Mouse (Mus musculus) hematopoietic stem cell, adult 5-6 weeks (primary cell): ENCODE measurements around the gene Dock8. TPM values are rescaled to one million over a fixed set of nuclear protein-coding genes. Genes with fewer than 3 reads are reported as not detected.
A peak's percentile ranks its signal among the peaks of the same experiment; 100 is the strongest.

ENCODE experiments used
- ATAC-seq, 2 experiments: fragments of 125-278 bp in 1 of 2; replicated peaks in 1 of 2; 2 replicates each; pipeline ENCODE4 v1.8.0; 2016 to 2017; ENCODE audit warnings: inconsistent platforms in 2 of 2, mild to moderate bottlenecking in 2 of 2, moderate number of reproducible peaks in 2 of 2, low read depth in 1 of 2, moderate TSS enrichment in 1 of 2; ENCODE audit not compliant: low FRiP score in 2 of 2, poor library complexity in 2 of 2, severe bottlenecking in 2 of 2, insufficient read depth in 1 of 2, low TSS enrichment in 1 of 2
- total RNA-seq: library from RNA; stranded (forward); fragments of 172-1452, 232-1000 nt; gene quantifications from 2 replicates; pipeline ENCODE4 v1.2.3, GENCODE M21; 2017

Dock8 gene
- total RNA-seq, 1 experiment from 2014 or later, result 50.4 TPM

DNA sequence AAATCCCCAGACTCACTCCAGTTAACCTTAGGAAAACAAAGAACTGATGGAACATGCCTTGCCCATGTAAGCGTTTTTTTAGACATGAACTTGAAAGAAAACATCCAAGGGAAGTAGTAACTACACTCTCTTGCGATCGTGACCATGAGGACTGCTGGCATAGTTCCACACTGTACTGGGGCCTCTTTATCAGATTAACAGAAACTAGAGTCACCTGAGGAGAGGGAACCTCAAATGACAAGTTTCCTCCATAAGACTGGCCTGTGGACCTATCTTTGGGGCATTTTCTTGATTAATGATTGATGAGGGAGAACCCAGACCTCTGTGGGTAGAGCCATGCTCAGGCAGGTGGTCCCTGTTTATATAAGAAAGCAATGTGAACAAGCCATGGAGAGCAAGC lies 44.7 kb downstream of the Dock8 start:
- ATAC-seq, result no peak

DNA sequence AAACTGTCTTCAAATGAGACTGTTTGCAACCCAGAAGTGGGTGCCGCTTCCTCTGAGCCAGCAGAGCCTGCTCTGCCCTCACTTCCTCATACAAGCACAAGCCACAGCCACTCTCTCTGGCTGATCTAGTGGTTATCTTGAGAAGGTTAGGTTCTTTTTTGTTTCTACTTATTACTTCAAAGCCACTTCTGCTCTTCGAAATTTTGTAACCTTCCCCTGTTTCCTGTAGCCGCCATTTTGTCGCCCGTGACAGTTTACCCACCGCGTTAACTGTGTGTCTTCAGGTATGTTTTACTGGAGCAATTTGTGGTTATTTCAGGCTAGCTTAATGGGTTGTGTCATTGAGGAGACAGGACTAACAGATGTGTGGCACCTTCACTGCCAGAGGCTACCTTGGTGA lies 53.0 kb downstream of the Dock8 start:
- ATAC-seq, result peak; percentile 97 to 98

DNA sequence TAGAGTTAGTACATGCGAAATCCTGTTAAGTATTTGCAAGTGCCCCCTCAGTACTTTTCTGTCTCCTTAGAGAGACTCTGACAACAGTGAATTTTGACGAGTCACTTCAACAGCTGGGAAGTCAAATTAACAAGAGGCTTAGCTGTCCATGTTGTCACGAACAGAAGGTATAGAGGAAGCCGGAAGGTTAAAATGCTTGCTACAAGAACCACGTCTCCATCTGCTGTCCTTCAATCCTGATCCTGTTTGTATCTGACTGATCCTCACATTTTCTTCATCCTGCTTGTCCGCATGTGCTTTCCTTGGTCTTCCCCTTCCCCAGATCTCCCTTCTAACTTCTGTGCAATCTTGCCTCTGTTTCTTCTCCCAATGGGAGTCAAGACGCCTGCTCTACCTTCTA lies 53.8 kb downstream of the Dock8 start:
- ATAC-seq, result no peak

DNA sequence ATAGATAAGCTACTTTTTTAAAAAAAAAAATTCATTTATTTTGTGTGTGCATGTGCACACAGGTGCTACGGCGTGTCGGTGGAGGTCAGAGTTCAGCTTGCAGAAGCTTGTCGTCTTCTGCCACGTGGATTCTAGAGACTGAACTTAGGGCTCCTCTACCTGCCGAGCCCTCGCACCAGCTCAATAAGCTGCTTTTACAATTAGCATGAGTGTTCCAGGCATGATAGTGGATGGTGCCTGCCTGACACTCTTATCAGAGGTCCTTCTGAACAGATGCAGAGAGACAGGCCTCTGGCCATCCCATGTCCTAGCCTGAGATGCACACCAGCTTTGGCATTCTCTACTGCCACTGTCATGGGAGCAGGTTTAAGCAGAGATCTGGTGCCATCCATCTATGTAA lies 55.7 kb downstream of the Dock8 start:
- no peak for ATAC-seq

DNA sequence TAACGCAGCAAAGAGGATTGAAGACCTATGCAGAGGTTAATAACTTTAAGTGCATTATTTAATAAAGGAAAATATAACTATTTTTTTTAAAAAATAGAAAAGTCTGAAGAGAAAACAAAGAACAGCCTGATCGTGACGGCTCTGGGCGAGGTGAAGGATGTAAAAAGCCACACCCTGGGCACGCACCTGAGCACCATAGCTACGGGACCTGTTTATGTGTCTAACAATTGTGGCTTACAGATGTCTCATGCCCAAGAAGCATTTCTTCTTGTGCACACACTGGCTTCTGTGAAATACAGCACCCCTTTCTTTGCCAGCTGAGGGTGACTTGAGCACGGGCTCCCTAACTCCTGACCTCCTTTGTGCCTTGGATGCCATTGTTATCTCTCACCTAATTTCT lies 56.2 kb downstream of the Dock8 start:
- ATAC-seq, result no peak

DNA sequence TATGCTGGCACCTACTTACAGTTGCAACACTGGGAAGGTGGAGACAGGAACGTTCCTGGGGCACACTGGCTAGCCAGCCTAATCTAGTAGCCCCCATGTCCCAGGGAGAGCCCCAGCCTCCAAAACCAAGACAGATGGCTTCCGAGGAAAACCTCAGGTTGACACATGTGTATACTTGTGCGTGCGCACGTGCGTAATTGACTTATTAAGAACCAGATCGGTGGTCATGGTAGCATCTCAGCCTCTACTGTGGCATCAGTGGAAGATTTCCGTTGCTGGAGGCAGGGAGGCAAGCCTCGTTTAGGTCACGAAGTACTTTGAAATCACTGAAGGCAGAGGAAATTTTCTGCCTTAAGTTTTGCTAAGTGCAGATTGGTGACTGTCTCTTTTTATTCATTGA lies 56.9 kb downstream of the Dock8 start:
- ATAC-seq, result no peak

DNA sequence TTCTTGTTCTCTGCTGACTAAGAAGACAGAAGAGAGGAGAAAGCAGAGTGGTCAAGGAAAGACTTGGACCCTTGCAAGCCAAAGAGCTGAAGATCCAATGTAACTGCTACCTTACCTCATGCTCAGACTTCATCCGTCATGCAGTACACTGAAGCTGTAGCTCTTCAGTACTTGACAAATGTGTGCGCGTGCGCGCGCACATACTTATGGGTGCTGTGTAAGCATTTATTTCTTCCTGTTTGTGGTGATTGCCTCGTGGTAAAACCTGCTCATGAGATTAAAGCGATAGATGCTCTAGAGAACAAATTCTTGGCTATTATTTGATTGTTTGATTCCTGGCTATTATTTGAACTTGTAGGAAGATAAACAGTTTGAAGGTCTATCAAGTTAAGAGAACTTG lies 58.5 kb downstream of the Dock8 start:
- ATAC-seq, result no peak

DNA sequence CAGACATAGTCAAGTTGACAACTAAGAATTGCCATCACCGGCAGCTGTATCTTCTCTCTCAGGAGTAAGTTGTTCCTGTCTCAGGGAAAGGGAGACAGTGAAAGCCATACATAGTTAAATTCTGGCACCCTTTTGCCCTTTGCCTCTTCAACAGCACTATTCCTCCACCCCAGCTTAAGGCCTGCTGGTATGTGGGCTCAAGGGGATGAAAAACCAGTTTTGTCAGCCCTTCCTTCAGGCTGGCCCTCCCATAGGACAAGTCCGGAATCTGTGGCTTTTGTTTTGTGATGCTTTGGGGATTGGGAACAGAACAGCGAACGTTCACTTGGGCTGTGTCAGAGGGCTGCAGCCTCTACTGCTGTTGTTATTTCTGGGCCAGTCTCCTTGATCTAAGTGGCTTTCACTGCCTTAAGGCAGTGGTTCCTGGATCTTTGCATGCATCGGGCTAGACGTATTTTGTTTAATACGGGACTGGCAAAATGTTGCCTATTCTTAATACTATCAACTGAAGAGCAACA lies 60.6 kb downstream of the Dock8 start:
- ATAC-seq, result no peak

DNA sequence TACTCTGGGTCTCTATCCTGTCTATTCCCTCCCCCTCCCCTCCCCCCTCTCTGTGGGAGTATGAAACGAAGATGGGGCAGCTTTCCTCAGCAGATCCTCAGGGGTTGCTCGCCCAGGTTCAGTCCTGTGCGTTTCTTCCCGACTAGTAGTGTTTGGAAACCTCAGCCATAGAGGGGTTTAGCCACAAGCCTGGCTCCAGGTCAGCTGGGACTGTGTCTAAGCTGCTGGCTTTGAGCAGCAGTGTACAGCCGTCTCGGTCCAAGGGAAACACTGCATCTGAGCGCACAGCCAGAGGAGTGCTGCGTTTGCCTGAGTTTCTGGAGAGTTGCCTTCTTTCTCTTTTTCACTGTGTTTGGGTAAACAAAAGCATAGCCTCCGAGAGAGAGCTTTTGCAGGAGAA lies 61.0 kb downstream of the Dock8 start:
- no peak for ATAC-seq

DNA sequence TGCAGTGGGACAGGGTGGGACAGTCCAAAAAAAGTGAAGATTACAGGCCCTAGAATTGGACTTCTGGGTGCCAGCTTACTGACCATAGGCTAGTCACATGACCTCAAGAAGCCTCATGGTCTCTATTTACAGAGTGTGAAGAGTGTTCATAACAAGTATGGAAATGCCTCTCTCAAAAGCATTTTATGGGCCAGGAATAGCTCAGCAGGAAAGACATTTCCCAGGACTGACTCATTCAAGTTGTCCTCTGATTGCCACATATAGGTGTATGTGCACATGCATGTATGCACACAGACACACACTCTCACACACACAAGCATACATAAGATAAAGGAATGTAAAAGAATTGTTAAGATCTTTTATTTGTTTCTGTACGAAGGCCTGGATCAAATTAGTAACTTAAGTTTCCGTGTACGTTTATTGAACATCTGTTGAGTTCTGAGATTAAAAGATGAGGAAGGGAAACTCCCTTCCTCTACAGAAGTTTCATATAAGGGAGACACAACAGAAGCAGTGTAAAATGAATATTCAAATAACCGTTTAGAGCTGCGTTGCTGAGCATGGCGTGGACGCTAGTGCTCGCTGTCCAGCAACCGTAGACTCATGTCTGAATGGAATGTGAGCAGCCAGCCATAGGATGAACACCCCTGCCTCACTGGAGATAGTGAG lies 63.0 kb downstream of the Dock8 start:
- no peak for ATAC-seq

DNA sequence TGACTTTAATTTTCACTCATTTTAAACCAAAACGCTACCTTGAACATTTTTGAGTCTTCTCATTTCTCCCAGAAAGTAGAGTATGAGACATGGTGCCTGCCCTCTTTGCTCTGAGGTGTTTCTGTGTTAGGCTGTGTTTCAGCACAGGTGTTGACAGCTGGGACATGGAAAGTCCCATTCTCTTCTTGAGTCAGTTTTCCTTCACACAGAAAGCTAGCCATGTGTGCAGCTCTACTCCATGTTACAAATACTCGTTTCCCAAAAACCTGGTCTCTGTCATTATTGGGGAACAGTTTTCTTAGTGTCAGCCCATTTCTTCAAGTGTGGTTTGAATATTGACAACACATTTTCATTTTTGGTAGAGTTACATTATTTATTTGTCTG lies 63.5 kb downstream of the Dock8 start:
- ATAC-seq, result no peak

DNA sequence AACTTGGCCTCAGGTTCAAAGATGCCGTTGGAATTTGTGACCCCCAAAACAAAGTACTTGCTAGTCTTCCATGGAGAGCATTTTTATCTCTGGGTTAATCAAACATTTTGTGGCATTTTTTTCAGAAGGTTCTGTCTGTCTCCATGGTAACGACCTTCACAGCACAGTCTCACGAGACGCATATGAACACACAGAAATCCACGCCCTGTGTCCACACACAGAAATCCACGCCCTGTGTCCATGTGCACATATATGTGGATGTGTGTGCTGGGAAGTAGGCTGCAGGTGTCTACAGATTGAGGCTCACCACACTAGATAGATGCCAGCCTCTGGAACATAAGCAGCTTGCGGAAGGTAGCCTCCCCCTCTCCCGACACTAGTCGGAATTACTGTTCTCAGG lies 66.9 kb downstream of the Dock8 start:
- ATAC-seq, result no peak

DNA sequence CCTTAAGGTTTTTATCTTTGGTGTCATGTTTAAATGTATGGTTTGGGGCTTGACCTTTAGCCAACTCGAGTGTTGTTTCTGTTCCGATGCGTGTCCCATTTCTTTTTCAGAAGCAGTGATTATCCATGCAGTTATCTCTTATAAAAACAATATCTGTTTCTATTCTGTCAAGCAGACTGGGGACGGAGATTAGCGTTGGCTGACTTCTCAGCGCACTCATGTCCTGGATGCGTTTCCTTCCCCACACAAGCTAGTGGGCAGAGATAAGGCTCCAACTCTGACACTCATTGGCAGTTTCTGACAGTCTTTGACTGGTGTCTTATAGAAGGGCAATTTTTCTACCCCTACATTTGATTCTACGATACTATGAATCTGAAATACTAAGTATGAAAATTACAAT lies 69.2 kb downstream of the Dock8 start:
- ATAC-seq, result no peak; a peak in 1 of 4 replicates

DNA sequence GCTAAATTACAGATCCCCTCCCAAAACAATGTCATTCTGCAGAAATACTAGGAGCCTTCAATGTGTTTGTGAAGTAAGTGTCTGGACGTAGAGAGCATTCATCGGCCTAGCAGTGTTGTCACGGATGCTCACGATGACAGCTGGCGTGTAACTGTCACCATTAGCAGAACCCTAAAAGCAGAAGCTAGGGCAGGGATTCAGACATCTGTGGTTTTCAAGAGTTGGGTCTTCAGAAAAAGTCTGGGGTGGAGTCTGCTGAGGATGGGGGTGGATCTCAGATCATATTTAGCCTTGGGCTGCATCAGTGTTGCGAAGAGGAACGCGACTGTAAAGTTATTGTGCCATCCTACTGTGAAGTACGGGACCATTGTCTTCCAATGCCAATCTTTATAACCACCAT lies 73.2 kb downstream of the Dock8 start:
- peak in 1 of 2 experiments; percentile 63; a peak in 1 of 4 replicates for ATAC-seq

DNA sequence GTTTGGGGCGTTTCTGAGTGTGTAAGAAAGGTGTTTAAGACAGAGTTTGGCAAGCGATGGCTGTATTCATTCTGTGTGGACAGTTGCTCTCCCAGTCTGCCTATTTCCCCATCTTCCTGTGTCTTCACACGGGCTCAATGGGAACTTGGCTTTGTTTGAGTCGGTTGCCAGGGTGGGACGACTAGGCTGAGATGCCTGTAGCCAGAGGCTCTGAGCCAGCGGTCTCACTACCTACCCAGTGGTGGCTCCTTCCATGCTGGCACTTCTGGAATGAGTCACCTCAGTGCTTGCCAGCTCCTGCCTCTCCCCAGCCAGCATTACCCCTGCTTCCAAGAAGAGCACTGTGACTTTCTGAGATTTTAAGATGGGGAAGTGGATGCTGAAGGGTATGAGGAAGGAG lies 75.4 kb downstream of the Dock8 start:
- ATAC-seq, result peak; percentile 4 to 71; a peak in 1 of 4 replicates

DNA sequence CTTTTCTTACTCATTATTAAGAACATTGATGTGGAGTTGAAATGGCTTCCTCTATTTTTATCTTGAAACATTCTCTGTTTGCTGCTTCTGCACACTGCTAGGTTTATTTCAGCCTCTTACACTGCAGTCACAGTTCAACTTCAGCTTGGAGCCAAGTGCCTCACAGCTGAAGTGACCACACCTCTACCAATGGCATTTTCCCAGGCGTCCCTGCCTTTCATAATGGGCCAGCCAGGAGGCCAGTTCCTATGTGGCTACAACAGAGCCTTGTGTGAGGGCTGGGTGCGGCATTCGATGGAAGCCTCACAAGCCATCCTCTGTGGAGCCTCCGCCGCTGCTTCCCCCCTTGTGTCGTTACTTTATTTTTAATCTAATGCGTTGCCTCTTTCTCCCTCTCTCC lies 78.3 kb downstream of the Dock8 start:
- no peak for ATAC-seq

DNA sequence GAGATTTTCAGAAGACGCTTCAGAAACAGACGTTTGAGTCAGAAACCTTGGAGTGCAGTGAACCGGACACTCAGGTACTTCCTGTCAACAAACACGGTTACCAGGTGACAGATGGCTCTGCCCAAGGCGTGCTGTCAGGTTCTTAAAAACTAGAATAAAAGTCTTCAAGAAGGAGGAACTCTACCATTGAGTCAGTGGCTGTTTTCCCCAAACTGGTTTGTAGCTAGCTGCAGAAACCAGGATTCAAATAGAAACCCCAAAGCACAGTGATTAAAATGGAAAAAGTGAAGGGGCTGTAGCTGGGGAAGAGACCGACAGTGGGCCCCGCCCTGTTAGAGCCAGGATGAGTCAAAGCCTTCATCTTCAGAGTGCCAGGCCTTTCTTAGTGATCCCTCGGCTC lies 78.8 kb downstream of the Dock8 start:
- no peak for ATAC-seq

DNA sequence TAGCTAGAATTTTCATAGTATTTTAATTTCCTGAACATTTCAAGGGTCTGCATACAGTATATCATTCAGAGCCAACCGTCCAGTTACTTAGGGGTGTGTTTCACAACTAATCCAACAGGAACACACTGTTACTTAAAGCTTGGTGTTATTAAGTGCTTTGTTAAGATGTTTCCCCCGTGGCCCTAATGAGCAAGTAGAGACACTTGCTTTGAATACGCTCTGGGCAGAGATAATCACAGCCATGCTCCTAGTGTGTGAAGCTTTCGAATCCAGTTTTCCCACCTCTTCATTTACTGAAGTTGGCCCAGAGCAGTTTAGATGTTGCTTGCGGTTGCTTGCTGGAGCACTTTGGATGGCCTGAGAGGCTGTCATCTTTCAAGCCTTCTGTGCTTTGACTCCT lies 80.8 kb downstream of the Dock8 start:
- ATAC-seq, result no peak

DNA sequence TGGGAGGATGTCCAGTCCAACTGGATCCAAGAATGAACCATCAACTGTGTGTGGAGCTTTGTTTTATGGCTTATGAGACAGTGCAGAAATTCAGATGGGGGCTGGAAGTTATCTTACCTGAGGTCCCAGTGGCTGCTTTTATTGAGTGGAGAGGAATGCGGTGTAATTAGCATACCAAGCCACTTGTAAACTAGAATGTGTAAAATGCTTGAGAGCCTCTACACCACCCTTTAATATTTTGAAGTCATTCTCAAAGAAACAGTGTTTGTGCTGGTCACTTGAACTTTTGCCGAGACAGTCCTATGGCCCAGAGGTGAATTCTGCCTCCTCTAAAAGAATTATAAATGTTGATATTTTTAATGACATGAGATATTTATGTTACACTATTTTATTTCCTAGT lies 83.5 kb downstream of the Dock8 start:
- ATAC-seq, result no peak
